Mouse (Mus musculus): Measurements from ENCODE around the gene Abcc2. TPM values are rescaled to one million over a fixed set of nuclear protein-coding genes. Genes with fewer than 3 reads are reported as not detected.

The Abcc2 gene
- polyA plus RNA-seq, 1 experiment from 2014 or later, result not detected

GRCm38 (mm10) chr19:43875996-43876395, 94.0 kb downstream of the Abcc2 start:
- H3K4me2 ChIP-seq (replicated peaks), result no peak overlapping the region
- H3K27ac ChIP-seq (replicated peaks), result no peak overlapping the region
- H3K4me1 ChIP-seq, result peaks cover 42% of the 10 kb centered on the region
- no peaks in the 10 kb centered on the region for H3K9me3 ChIP-seq
- peaks cover 37% of the 10 kb centered on the region for H3K36me3 ChIP-seq
- no peak for ATAC-seq (ENCODE audit: low FRiP score, low read depth)
- no peaks in the 10 kb centered on the region for H3K27me3 ChIP-seq
- WGBS, result 4% methylated on average over 2 of the region's 2 CpGs
- no peak overlapping the region for H3K9ac ChIP-seq (replicated peaks)
- no peak overlapping the region for H3K4me3 ChIP-seq

DNA sequence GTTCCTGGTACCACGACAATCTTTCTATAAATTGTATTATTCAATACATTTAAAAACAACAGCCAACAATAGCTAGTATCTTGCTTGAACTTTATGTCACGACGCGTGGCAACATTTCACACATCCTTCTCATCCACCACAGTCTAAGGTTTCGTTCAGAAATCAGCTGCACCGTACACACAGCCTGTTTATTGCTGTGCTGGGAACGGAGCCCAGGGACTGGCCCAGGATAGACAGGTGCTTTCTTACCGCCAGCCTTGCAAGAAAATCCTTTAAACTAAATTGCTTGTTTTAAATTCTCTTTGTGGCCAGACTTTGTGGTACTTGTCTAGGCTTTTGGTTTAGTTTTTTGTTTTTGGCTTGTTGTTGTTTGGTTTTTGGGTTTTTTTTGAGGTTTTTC, 95.4 kb downstream of the Abcc2 start:
- H3K4me3 ChIP-seq, result no peak overlapping the region
- no peak overlapping the region for H3K27ac ChIP-seq (replicated peaks)
- peaks cover 23% of the 10 kb centered on the region for H3K36me3 ChIP-seq
- ATAC-seq (ENCODE audit: low FRiP score, low read depth), result no peak
- H3K4me2 ChIP-seq (replicated peaks), result peak overlapping the region; percentile 69; the same call in 1 of the 2 replicates
- 86% methylated on average over 8 of the region's 8 CpGs for WGBS
- H3K4me1 ChIP-seq, result peaks cover 42% of the 10 kb centered on the region
- 0 out of 2 replicates have a peak, but pooled peaks cover 2% of the 10 kb centered on the region for H3K9me3 ChIP-seq
- H3K9ac ChIP-seq (replicated peaks), result no peak overlapping the region
- H3K27me3 ChIP-seq, result no peaks in the 10 kb centered on the region

DNA sequence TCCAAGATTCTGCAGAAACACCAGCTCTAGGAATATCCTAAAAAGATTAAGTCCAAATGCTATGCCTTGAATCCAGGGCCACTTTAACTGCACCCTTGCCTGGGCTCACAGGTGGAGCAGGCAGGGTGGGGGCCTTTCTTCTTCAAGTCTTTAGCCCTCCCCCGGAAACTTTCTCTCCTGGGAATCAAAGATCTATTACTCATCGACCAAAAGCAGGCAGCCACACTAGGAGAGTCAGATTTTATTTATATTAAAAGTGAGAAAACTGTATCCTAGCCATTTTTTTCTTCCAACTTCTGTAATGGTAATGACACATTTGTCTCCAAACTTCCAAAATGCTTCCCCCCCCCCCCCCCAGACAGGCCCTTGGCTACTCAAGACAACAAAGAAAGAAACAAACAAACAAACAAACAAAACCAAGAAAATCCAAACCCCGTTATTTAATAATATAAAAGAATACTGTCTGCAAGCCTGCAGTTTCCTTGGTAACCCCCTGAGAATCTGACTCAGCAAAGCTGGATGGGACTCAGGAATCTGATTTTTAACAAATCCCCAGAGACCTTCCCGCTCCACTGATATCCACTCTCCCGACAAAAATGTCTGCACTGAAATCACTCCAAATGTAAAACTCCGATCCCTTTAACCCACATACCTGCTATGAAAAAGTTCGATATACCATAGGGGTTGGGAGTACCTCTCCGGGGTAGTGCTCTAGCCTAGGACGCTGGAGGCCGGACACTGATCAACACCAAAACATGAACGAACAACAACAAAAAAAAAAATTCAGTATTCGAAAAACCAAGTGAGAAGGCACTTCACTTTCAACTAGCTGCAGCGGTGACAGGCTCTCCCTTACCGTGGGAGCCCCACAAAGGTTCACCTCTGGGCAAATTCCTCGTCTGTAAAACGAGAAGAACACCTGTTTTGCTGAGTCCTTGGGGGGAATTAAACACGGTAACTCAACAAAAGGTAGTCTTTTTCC, 96.4 kb downstream of the Abcc2 start:
- H3K4me1 ChIP-seq, result peaks cover 49% of the 10 kb centered on the region

DNA sequence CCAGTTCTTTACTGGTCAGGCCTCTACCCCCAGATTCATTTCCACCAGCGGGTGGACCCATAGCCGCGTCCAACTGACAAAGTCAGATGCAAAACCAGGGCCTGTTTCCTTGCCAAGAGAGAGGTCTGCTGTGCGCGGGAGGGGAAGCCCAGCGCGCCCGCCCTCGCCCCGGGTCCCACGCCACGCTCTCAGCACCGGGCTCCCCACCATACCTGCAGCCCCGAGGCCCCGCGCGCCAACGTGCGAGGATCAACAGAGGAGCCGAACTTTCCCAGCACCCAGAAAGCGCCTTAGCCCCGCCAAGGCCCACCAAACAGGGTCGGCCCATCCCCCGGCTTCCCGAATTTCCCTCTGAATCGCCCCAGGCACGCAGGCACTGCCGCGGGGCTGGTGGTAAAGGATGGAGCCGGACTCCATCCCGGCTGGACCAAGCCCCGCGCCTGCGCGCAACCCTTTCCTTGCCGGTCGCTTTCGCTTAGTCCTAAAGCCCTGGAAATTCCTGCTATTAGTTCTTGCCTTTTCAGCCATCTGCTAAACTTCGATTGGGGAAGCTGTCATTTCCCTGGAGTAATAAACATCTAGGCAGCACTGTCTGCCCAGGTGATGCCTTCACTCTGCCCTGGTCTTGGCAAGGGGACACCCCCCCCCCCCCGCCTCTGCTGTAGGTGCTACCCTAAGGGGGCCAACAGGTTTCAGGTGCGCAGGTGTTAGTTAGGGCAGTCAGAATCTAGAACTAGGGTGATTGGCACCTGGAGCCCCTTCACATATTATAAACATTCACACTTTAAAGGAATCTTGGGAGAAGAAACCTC, 97.6 kb downstream of the Abcc2 start:
- Histone ChIP-seq H3K4me3 (peak overlapping the region; percentile 72), H3K27me3 (no peaks in the 10 kb centered on the region), H3K9me3 (0 out of 2 replicates have a peak, but pooled peaks cover 2% of the 10 kb centered on the region), H3K36me3 (peaks cover 3% of the 10 kb centered on the region; the same call in 1 of the 2 replicates), H3K4me2 (replicated peaks) (peak overlapping the region; percentile 69), H3K9ac (replicated peaks) (peak overlapping the region; percentile 84), H3K27ac (replicated peaks) (peak overlapping the region; percentile 93), H3K4me1 (peaks cover 49% of the 10 kb centered on the region)
- 1% methylated on average over 41 of the region's 41 CpGs for WGBS
- peak; percentile 93 for ATAC-seq (ENCODE audit: low FRiP score, low read depth)

More for the DNA sequence above, 96.4 kb downstream of the Abcc2 start:
- peak overlapping the region; percentile 72 for H3K4me3 ChIP-seq
- 0 out of 2 replicates have a peak, but pooled peaks cover 2% of the 10 kb centered on the region for H3K9me3 ChIP-seq
- H3K36me3 ChIP-seq, result peaks cover 13% of the 10 kb centered on the region
- 4% methylated on average over 17 of the region's 17 CpGs for WGBS
- peak overlapping the region; percentile 93 for H3K27ac ChIP-seq (replicated peaks)
- peak overlapping the region; percentile 84 for H3K9ac ChIP-seq (replicated peaks)
- no peak for ATAC-seq (ENCODE audit: low FRiP score, low read depth)
- no peaks in the 10 kb centered on the region for H3K27me3 ChIP-seq
- peak overlapping the region; percentile 69 for H3K4me2 ChIP-seq (replicated peaks)

GRCm38 (mm10) chr19:43880420-43880819, 98.4 kb downstream of the Abcc2 start:
- Histone ChIP-seq H3K4me2 (replicated peaks) (no peak overlapping the region), H3K9ac (replicated peaks) (no peak overlapping the region), H3K36me3 (no peaks in the 10 kb centered on the region), H3K4me1 (peaks cover 47% of the 10 kb centered on the region), H3K27ac (replicated peaks) (no peak overlapping the region), H3K4me3 (no peak overlapping the region), H3K27me3 (no peaks in the 10 kb centered on the region), H3K9me3 (0 out of 2 replicates have a peak, but pooled peaks cover 2% of the 10 kb centered on the region)
- WGBS, result 12% methylated on average over 3 of the region's 3 CpGs
- ATAC-seq (ENCODE audit: low FRiP score, low read depth), result no peak

GRCm38 (mm10) chr19:43881615-43882014, 99.6 kb downstream of the Abcc2 start:
- Histone ChIP-seq H3K4me2 (replicated peaks) (no peak overlapping the region), H3K27ac (replicated peaks) (no peak overlapping the region), H3K4me1 (peaks cover 35% of the 10 kb centered on the region), H3K9me3 (0 out of 2 replicates have a peak, but pooled peaks cover 2% of the 10 kb centered on the region), H3K4me3 (no peak overlapping the region), H3K36me3 (no peaks in the 10 kb centered on the region), H3K27me3 (no peaks in the 10 kb centered on the region), H3K9ac (replicated peaks) (no peak overlapping the region)
- 86% methylated on average over 7 of the region's 7 CpGs for WGBS
- ATAC-seq (ENCODE audit: low FRiP score, low read depth), result no peak

GRCm38 (mm10) chr19:43882895-43883573, 101.0 kb downstream of the Abcc2 start:
- ATAC-seq (ENCODE audit: low FRiP score, low read depth), result peak; percentile 58; the same call in 1 of the 2 replicates
- H3K4me2 ChIP-seq (replicated peaks), result peak overlapping the region; percentile 46
- 18% methylated on average over 18 of the region's 18 CpGs for WGBS
- H3K36me3 ChIP-seq, result no peaks in the 10 kb centered on the region
- H3K27ac ChIP-seq (replicated peaks), result peak overlapping the region; percentile 75
- peak overlapping the region; percentile 20 for H3K4me3 ChIP-seq
- H3K9ac ChIP-seq (replicated peaks), result peak overlapping the region; percentile 34; the same call in 1 of the 2 replicates
- H3K4me1 ChIP-seq, result peaks cover 21% of the 10 kb centered on the region
- no peaks in the 10 kb centered on the region for H3K27me3 ChIP-seq
- 0 out of 2 replicates have a peak, but pooled peaks cover 2% of the 10 kb centered on the region for H3K9me3 ChIP-seq

DNA sequence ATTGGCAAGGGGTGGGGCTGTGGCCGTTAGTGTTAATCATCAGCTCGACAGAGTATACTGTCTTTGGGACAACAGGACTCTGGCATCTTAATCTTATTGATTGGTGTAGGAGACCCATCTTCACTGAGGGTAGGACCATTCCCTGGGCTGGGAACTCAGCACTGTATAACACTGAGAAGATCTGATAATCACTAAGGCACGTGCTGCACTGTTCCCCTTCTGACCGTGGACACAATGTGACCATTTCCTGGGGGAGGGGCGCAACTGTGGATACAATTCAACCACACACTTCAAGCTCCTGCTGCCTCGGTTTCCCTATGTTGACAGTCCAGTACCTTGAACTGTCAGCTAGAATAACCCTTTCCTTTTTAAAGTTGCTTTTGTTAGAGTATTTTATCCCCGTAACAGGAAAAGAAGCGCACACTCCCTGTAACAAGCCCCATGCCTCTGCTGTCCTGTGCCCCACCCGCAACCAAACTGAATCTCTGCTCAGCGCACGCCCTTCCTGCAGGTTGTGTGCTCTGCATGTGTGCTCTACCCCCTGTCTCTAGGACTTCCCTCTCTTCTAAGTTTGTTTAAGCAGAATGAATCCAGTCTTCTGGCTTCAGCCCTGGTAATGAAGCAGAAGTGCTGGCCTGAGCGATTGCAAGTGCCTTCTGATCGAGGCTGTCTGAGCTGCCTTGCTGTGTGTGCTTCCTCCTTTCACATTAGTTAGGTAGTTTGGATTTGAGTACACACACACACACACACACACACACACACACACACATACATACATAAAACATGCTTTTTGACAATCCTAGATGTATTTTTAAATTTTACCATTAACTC, 102.9 kb downstream of the Abcc2 start:
- Histone ChIP-seq H3K27me3 (no peaks in the 10 kb centered on the region), H3K36me3 (no peaks in the 10 kb centered on the region), H3K9me3 (0 out of 2 replicates have a peak, but pooled peaks cover 2% of the 10 kb centered on the region), H3K27ac (replicated peaks) (no peak overlapping the region), H3K9ac (replicated peaks) (no peak overlapping the region), H3K4me2 (replicated peaks) (no peak overlapping the region), H3K4me1 (peaks cover 12% of the 10 kb centered on the region), H3K4me3 (no peak overlapping the region)
- 78% methylated on average over 13 of the region's 13 CpGs for WGBS
- ATAC-seq (ENCODE audit: low FRiP score, low read depth), result no peak

GRCm38 (mm10) chr19:43886371-43887099, 104.5 kb downstream of the Abcc2 start:
- Histone ChIP-seq H3K4me3 (no peak overlapping the region), H3K9me3 (0 out of 2 replicates have a peak, but pooled peaks cover 1% of the 10 kb centered on the region), H3K36me3 (no peaks in the 10 kb centered on the region), H3K4me2 (replicated peaks) (no peak overlapping the region), H3K27ac (replicated peaks) (no peak overlapping the region), H3K9ac (replicated peaks) (no peak overlapping the region), H3K27me3 (no peaks in the 10 kb centered on the region), H3K4me1 (peaks cover 7% of the 10 kb centered on the region)
- ATAC-seq (ENCODE audit: low FRiP score, low read depth), result no peak
- 89% methylated on average over 12 of the region's 12 CpGs for WGBS

DNA sequence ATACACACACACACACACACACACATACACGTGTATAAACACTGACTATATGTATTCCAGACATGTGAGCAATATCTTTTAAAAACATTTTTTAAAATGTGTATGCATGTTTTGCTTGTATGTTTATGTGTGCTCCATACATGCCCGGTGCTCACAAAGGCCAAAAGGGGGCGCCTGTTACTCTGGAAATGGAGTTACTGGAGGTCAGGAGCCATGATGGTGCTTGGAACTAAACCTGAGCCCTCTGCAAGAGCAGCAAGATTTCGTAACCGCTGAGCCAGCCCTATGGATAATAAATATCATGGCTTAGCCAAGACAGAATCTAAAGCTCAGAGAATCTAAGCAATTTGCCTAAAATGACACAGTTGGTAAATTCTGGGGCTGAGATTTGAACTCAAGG, 105.2 kb downstream of the Abcc2 start:
- Histone ChIP-seq H3K4me3 (no peak overlapping the region), H3K27me3 (no peaks in the 10 kb centered on the region), H3K9me3 (no peaks in the 10 kb centered on the region), H3K4me1 (peaks cover 7% of the 10 kb centered on the region), H3K9ac (replicated peaks) (no peak overlapping the region), H3K36me3 (no peaks in the 10 kb centered on the region), H3K27ac (replicated peaks) (no peak overlapping the region), H3K4me2 (replicated peaks) (no peak overlapping the region)
- ATAC-seq (ENCODE audit: low FRiP score, low read depth), result no peak
- 88% methylated on average over 5 of the region's 5 CpGs for WGBS

Measured in midbrain, embryonic 12.5 days (tissue).